Mouse (Mus musculus) hindbrain, embryonic 16.5 days (tissue): Measurements from ENCODE around the gene Tnni2. TPM values are rescaled to one million over a fixed set of nuclear protein-coding genes. Genes with fewer than 3 reads are reported as not detected.

ENCODE experiments used
- ATAC-seq: fragments of 200-750 bp; cut with Nextera tagmentation; 2 replicates; pipeline ENCODE4 v1.8.0; 2017; ENCODE audit warnings: moderate TSS enrichment, moderate library complexity
- H3K27ac ChIP-seq: fragments of 300-500 bp; sonication (generic); 2 replicates; pipeline ENCODE4 v1.5.1; 2014; ENCODE audit warnings: low read depth, mild to moderate bottlenecking, control low read depth, low read length, moderate library complexity
- H3K27me3 ChIP-seq: fragments of 300-500 bp; sonication (generic); replicated peaks from 2 replicates; pipeline ENCODE4 v1.6.1; 2014; ENCODE audit warnings: low read length; ENCODE audit not compliant: control insufficient read depth, insufficient read depth
- H3K36me3 ChIP-seq: fragments of 300-500 bp; sonication (generic); 2 replicates; pipeline ENCODE4 v1.6.1; 2014; ENCODE audit warnings: mild to moderate bottlenecking, low read length, moderate library complexity, mixed read lengths; ENCODE audit not compliant: control insufficient read depth, insufficient read depth
- H3K4me1 ChIP-seq: fragments of 300-500 bp; sonication (generic); 2 replicates; pipeline ENCODE4 v1.6.1; 2014; ENCODE audit warnings: low read depth, low read length; ENCODE audit not compliant: control insufficient read depth, insufficient read depth
- H3K4me2 ChIP-seq: fragments of 300-500 bp; sonication (generic); 2 replicates; pipeline ENCODE4 v1.6.1; 2014; ENCODE audit warnings: mild to moderate bottlenecking, low read length, control low read depth, moderate library complexity
- H3K4me3 ChIP-seq: fragments of 300-500 bp; sonication (generic); 2 replicates; pipeline ENCODE4 v1.5.1; 2014; ENCODE audit warnings: mild to moderate bottlenecking, low read length, control low read depth, moderate library complexity
- H3K9ac ChIP-seq: fragments of 300-500 bp; sonication (generic); 2 replicates; pipeline ENCODE4 v1.6.1; 2014; ENCODE audit warnings: low read depth, mild to moderate bottlenecking, control low read depth, low read length, moderate library complexity
- H3K9me3 ChIP-seq: fragments of 300-500 bp; sonication (generic); 2 replicates; pipeline ENCODE4 v1.6.1; 2014; ENCODE audit warnings: mild to moderate bottlenecking, low read length, moderate library complexity; ENCODE audit not compliant: control insufficient read depth
- WGBS: fragments of 180-500 bp; shearing (Covaris S2); extraction: QIAGEN DNeasy Blood & Tissue Kit; methylation state at CpG from one replicate; pipeline ENCODE4 v1.1.7; 2014; 5-methylcytosine and 5-hydroxymethylcytosine counted together
- polyA plus RNA-seq: library from polyadenylated mRNA; unstranded; fragments of >200 nt; fragmentation: Nextera tagmentation; extraction: Ambion mirVana; gene quantifications from 2 replicates; pipeline ENCODE4 v1.2.1, GENCODE M21; 2015

Gene Tnni2
- polyA plus RNA-seq = 2.0 and 22.5 TPM in 2 replicates

DNA sequence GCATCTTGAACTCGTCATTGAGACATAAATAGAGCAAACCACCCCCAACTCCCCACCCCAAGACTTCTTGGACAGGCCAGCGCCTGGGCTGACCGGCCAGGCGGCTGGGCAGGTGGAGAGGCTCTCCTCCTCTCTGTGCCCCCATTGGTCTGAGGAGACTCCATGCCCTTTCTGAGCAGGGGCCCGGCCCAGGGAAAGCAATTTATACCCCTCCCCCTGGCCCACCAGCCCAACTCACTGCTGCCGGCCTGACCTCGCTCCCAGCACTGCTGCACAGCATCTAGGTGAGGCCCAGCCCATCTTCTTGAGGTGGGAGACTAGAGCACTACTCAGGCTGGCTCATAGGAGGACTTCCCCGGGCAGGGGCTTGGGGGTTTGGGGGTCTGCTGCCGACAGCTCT is at the start of gene Tnni2:
Gene Tnni2 (plus strand): TSS at position 224 of the 400 bp plus-strand sequence.
- Histone ChIP-seq H3K36me3 (no peaks in the 10 kb centered on the region), H3K4me3 (no peak within 1 kb of the TSS), H3K9me3 (no peaks in the 10 kb centered on the region), H3K27ac (no peak within 1 kb of the TSS), H3K4me1 (no peaks in the 10 kb centered on the region), H3K4me2 (no peak within 1 kb of the TSS), H3K27me3 (no peaks in the 10 kb centered on the region), H3K9ac (no peak within 1 kb of the TSS)
- WGBS = 79% methylated on average over 9 of the region's 9 CpGs
- no peak for ATAC-seq

DNA sequence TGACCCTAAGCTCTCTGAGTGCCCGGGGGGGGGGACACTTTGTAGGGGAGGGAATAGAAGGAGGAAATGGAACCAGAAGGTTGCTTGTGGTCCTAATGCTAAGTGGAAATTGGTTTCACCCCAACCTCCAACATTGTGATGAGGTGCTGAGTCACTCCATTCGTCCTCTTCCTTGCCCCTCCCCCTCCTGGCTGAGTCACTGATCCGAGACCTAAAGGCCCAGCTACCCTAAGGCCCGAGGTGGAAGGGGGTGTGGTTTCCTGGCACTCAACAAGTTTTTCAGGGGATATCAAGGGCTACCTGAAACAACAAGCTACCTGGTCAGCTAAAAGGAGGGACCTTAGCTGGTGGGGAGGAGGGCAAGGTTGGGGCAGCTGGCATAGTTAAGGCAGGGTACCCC is 48.4 kb upstream of the Tnni2 start:
- 24% methylated on average over 4 of the region's 4 CpGs for WGBS
- ATAC-seq = no peak
- no peaks in the 10 kb centered on the region for H3K4me1 ChIP-seq
- no peak overlapping the region for H3K9ac ChIP-seq
- H3K36me3 ChIP-seq = no peaks in the 10 kb centered on the region
- no peaks in the 10 kb centered on the region for H3K27me3 ChIP-seq
- no peaks in the 10 kb centered on the region for H3K9me3 ChIP-seq
- no peak overlapping the region for H3K27ac ChIP-seq
- no peak overlapping the region for H3K4me2 ChIP-seq
- H3K4me3 ChIP-seq = no peak overlapping the region

DNA sequence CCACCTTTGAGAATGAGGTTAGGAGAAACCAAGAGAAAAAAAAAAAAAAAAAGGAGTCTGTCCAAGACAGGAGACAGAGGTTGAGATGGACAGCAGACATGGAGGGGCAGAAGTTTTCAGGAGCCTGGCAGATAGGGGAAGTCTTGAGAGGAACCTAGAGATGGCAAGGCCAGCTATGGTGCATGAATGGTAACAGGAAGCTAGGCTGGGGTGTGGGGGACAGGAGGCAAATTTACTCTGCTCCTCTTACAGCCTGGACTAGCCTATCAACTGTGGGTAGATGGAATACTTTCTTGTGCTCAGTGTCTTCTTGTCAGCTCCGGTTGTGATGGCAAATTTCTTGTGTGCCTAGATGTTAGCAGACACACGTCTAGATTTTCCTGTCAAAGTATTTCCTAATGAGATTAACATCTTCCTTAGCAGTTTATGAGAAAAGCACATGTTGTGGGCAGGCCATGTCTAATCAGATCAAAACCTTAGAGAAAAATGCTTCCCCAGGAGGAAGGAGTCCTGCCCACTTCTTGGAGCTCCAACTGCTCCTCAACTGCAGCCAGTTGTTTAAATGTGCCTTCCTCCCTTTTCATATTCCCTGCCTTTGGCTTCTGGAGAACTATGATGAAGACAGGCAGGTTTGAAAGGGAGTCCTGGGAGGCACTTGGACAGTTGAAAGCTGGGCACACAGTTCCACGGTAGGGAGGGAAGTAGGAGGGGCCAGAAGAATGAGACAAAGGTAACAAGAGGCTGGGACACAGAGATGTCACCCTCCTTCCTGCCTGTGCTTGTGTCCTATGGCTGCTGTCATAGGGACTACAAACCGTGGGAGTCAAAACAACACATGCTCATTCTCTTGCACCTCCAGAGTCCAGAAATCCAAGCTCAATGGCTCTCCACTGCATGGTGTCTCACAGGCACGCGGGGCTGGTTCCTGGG is 47.1 kb upstream of the Tnni2 start:
- Histone ChIP-seq H3K9me3 (no peaks in the 10 kb centered on the region), H3K27ac (no peak overlapping the region), H3K4me1 (no peaks in the 10 kb centered on the region), H3K27me3 (no peaks in the 10 kb centered on the region), H3K36me3 (no peaks in the 10 kb centered on the region), H3K4me2 (no peak overlapping the region), H3K9ac (no peak overlapping the region), H3K4me3 (no peak overlapping the region)
- 78% methylated on average over 6 of the region's 6 CpGs for WGBS
- no peak for ATAC-seq

DNA sequence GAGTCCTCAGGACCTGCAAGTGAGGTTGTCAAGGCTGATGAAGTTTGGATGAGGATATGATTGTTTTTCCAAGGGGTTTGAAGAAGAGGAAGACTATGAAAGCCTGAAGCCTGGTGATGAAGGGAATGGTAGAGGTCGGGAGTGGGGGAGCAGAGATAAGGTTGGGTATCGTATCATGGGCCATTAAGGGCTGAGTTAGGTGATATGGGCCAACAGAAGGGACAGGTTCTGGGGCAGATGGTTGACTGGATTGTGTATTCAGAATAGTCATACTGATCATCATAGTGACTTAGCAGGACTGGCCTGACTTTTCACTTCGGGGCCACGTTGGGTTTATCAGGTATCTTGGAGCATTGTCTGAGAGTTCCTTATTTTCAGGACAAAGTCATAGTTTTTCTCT is 46.1 kb upstream of the Tnni2 start:
- no peaks in the 10 kb centered on the region for H3K4me1 ChIP-seq
- no peak overlapping the region for H3K4me2 ChIP-seq
- no peak overlapping the region for H3K9ac ChIP-seq
- 92% methylated on average over 4 of the region's 4 CpGs for WGBS
- H3K4me3 ChIP-seq = no peak overlapping the region
- no peak for ATAC-seq
- no peaks in the 10 kb centered on the region for H3K27me3 ChIP-seq
- no peaks in the 10 kb centered on the region for H3K9me3 ChIP-seq
- no peak overlapping the region for H3K27ac ChIP-seq
- no peaks in the 10 kb centered on the region for H3K36me3 ChIP-seq

- Histone ChIP-seq H3K9ac (no peak overlapping the region), H3K4me3 (no peak overlapping the region), H3K27me3 (no peaks in the 10 kb centered on the region), H3K9me3 (no peaks in the 10 kb centered on the region), H3K27ac (no peak overlapping the region), H3K36me3 (no peaks in the 10 kb centered on the region), H3K4me2 (no peak overlapping the region), H3K4me1 (no peaks in the 10 kb centered on the region)
- no peak for ATAC-seq
- WGBS = 95% methylated on average over 1 of the region's 1 CpGs
Observed at GRCm38 (mm10) chr7:142396611-142397010, 45.0 kb upstream of the Tnni2 start.

- Histone ChIP-seq H3K9ac (no peak overlapping the region), H3K4me1 (no peaks in the 10 kb centered on the region), H3K36me3 (no peaks in the 10 kb centered on the region), H3K4me2 (no peak overlapping the region), H3K27me3 (no peaks in the 10 kb centered on the region), H3K9me3 (no peaks in the 10 kb centered on the region), H3K4me3 (no peak overlapping the region), H3K27ac (no peak overlapping the region)
- 72% methylated on average over 2 of the region's 2 CpGs for WGBS
- ATAC-seq = no peak
Observed at GRCm38 (mm10) chr7:142398052-142398451, 43.6 kb upstream of the Tnni2 start.

DNA sequence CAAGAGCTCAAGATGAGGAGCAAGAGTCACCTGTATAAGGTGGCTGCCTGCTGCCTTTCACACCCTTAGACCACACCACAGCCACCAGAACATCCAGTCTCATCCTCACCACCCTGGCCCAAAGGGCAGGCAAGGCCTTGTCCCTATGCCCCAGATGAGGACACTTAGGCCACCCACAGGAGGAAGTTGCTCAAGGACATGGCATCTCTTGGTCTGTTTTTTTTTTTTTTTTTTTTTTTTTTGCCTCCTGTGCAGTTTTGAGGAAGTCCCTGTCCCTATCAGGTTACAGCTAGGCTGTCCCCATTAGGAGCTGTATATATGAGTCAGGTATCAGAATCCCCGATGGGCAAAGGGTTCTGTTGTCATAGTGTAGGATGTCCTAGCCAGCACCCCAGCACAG is 42.4 kb upstream of the Tnni2 start:
- no peak overlapping the region for H3K27ac ChIP-seq
- H3K4me1 ChIP-seq = no peaks in the 10 kb centered on the region
- no peak overlapping the region for H3K4me3 ChIP-seq
- no peaks in the 10 kb centered on the region for H3K9me3 ChIP-seq
- H3K36me3 ChIP-seq = no peaks in the 10 kb centered on the region
- WGBS = 78% methylated on average over 1 of the region's 1 CpGs
- H3K27me3 ChIP-seq = no peaks in the 10 kb centered on the region
- ATAC-seq = no peak
- H3K4me2 ChIP-seq = no peak overlapping the region
- no peak overlapping the region for H3K9ac ChIP-seq

DNA sequence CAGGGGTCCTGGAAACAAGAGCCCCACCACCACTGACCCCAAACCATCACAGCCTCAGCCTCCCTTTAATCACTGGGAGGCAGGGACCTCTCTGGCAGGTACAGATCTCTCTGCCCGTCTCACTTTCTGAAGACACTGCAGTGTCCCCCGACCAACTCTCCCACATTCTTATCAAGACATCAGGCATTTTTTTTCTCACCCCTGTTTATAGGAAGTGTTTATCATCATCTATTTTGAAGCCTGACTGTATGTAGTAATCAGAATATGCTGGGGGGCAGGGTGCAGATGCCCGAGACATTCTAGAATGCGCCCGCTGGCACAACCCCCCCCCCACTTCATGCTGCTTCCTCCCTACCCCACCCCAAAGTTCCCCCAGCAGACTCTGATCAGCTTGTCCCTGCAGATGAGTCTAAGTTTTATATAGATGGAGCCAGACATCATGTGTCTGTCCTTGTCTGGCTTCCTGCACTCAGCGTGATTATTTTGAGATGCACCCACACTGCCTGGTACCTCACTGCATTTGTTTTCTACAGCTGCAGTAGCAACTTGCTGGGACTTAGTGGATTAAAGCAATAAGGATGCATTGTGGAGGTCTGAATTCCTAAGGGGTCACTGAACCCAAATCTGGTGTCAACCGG is 41.4 kb upstream of the Tnni2 start:
- H3K9me3 ChIP-seq = no peaks in the 10 kb centered on the region
- WGBS = 69% methylated on average over 7 of the region's 7 CpGs
- no peaks in the 10 kb centered on the region for H3K4me1 ChIP-seq
- no peak overlapping the region for H3K9ac ChIP-seq
- H3K27ac ChIP-seq = no peak overlapping the region
- no peak overlapping the region for H3K4me3 ChIP-seq
- H3K36me3 ChIP-seq = no peaks in the 10 kb centered on the region
- no peaks in the 10 kb centered on the region for H3K27me3 ChIP-seq
- H3K4me2 ChIP-seq = no peak overlapping the region
- ATAC-seq = no peak

- Histone ChIP-seq H3K4me3 (no peak overlapping the region), H3K27me3 (no peaks in the 10 kb centered on the region), H3K9me3 (no peaks in the 10 kb centered on the region), H3K4me1 (no peaks in the 10 kb centered on the region), H3K36me3 (no peaks in the 10 kb centered on the region), H3K9ac (no peak overlapping the region), H3K4me2 (no peak overlapping the region), H3K27ac (no peak overlapping the region)
- no peak for ATAC-seq
- WGBS = 48% methylated on average over 7 of the region's 7 CpGs
Observed at GRCm38 (mm10) chr7:142400750-142401142, 40.9 kb upstream of the Tnni2 start.
